Mouse (Mus musculus) heart, embryonic 12.5 days (tissue): Measurements from ENCODE around the gene Eya2. TPM values are rescaled to one million over a fixed set of nuclear protein-coding genes. Genes with fewer than 3 reads are reported as not detected.

Source experiments
- ATAC-seq: fragments of 200-750 bp; cut with Nextera tagmentation; 2 replicates; pipeline ENCODE4 v1.8.0; 2017; ENCODE audit warnings: moderate TSS enrichment, moderate library complexity; ENCODE audit not compliant: insufficient number of reproducible peaks, low FRiP score
- H3K27ac ChIP-seq: fragments of 300-500 bp; sonication (generic); 2 replicates; pipeline ENCODE4 v1.5.1; 2016; ENCODE audit warnings: mild to moderate bottlenecking, moderate library complexity; ENCODE audit not compliant: poor library complexity, severe bottlenecking
- H3K27me3 ChIP-seq: fragments of 300-500 bp; sonication (generic); replicated peaks from 2 replicates; pipeline ENCODE4 v1.6.1; 2016; ENCODE audit warnings: mild to moderate bottlenecking, moderate library complexity
- H3K36me3 ChIP-seq: fragments of 300-500 bp; sonication (generic); 2 replicates; pipeline ENCODE4 v1.6.1; 2016; ENCODE audit warnings: mild to moderate bottlenecking, moderate library complexity
- H3K4me1 ChIP-seq: fragments of 300-500 bp; sonication (generic); replicated peaks from 2 replicates; pipeline ENCODE4 v1.6.1; 2016; ENCODE audit warnings: mild to moderate bottlenecking
- H3K4me2 ChIP-seq: fragments of 300-500 bp; sonication (generic); 2 replicates; pipeline ENCODE4 v1.6.1; 2016; ENCODE audit warnings: mild to moderate bottlenecking, moderate library complexity
- H3K4me3 ChIP-seq: fragments of 300-500 bp; sonication (generic); 2 replicates; pipeline ENCODE4 v1.5.1; 2016; ENCODE audit warnings: mild to moderate bottlenecking
- H3K9ac ChIP-seq: fragments of 300-500 bp; sonication (generic); 2 replicates; pipeline ENCODE4 v1.6.1; 2016; ENCODE audit warnings: mild to moderate bottlenecking, moderate library complexity
- H3K9me3 ChIP-seq: fragments of 300-500 bp; sonication (generic); replicated peaks from 2 replicates; pipeline ENCODE4 v1.6.1; 2016; ENCODE audit warnings: mild to moderate bottlenecking, moderate library complexity
- WGBS: fragments of 180-500 bp; shearing (Covaris S2); methylation state at CpG from one replicate; pipeline ENCODE4 v1.1.7; 2016; 5-methylcytosine and 5-hydroxymethylcytosine counted together
- polyA plus RNA-seq: library from polyadenylated mRNA; unstranded; fragments of >200 nt; fragmentation: Nextera tagmentation; extraction: Ambion mirVana; gene quantifications from 2 replicates; pipeline ENCODE4 v1.2.1, GENCODE M21; 2016

The Eya2 gene
- polyA plus RNA-seq, 1 experiment from 2014 or later = 0.13 TPM

- Histone ChIP-seq H3K27ac (no peak overlapping the region), H3K4me1 (no peaks in the 10 kb centered on the region; the same call in 1 of the 2 replicates), H3K9ac (no peak overlapping the region), H3K36me3 (no peaks in the 10 kb centered on the region), H3K27me3 (peaks cover 38% of the 10 kb centered on the region), H3K4me3 (no peak overlapping the region), H3K9me3 (no peaks in the 10 kb centered on the region), H3K4me2 (no peak overlapping the region)
- ATAC-seq = no peak
- WGBS = 75% methylated on average over 18 of the region's 18 CpGs
These were observed 150.7 kb downstream of the Eya2 start for GRCm38 (mm10) chr2:165745306-165746098.

DNA sequence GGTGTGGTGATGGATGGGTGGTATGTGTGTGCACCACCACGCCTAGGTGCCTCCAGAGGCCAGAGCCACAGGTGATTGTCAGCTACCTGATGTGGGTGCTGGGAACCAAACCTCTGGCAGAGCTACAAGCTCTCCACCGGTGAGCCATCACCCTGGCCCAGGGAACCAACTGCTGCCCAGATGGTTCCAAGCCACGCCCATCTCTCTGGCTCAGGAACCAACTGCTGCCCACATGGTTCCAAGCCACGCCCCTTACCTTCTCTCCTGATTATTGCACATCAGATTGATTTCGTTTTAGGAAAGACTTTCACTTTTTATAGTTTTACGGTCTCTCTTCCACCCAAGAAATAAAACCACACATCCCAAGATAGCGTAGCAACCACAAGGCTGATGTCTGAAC lies 153.1 kb downstream of the Eya2 start:
- no peak for ATAC-seq
- Histone ChIP-seq H3K9ac (no peak overlapping the region), H3K27me3 (peaks cover 23% of the 10 kb centered on the region; the same call in 1 of the 2 replicates), H3K4me2 (no peak overlapping the region), H3K9me3 (no peaks in the 10 kb centered on the region), H3K27ac (no peak overlapping the region), H3K4me3 (no peak overlapping the region), H3K36me3 (no peaks in the 10 kb centered on the region), H3K4me1 (no peaks in the 10 kb centered on the region)
- WGBS = 44% methylated on average over 7 of the region's 7 CpGs

DNA sequence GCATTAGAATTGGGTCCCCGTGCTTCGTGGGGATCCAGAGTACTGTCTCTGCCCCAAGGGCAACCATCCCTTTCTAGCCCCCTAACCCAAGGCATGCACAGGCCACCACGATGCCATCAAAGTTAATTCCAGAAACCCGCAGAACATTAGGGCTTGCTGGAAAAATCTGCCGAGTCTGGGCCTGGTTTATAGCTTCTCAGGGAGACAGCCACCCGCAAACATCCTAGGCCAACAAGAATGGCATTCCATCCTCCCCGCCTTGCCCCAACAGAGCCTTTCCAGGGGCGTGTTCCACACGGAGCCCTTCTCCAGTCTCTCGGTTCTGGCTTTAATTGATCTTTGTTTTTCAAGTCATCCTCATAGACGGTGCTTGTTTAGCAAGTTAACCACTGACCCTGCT lies 153.6 kb downstream of the Eya2 start:
- no peak overlapping the region for H3K4me2 ChIP-seq
- no peak overlapping the region for H3K27ac ChIP-seq
- no peaks in the 10 kb centered on the region for H3K36me3 ChIP-seq
- peaks cover 23% of the 10 kb centered on the region; the same call in 1 of the 2 replicates for H3K27me3 ChIP-seq
- H3K9me3 ChIP-seq = no peaks in the 10 kb centered on the region
- no peak overlapping the region for H3K9ac ChIP-seq
- no peak overlapping the region for H3K4me3 ChIP-seq
- H3K4me1 ChIP-seq = no peaks in the 10 kb centered on the region
- WGBS = 12% methylated on average over 11 of the region's 11 CpGs
- no peak for ATAC-seq

GRCm38 (mm10) chr2:165751068-165751467 lies 156.2 kb downstream of the Eya2 start:
- H3K9me3 ChIP-seq = no peaks in the 10 kb centered on the region
- H3K36me3 ChIP-seq = no peaks in the 10 kb centered on the region
- no peak overlapping the region for H3K4me3 ChIP-seq
- ATAC-seq = no peak
- H3K27ac ChIP-seq = no peak overlapping the region
- WGBS = 25% methylated on average over 7 of the region's 7 CpGs
- H3K9ac ChIP-seq = no peak overlapping the region
- H3K4me1 ChIP-seq = no peaks in the 10 kb centered on the region
- H3K27me3 ChIP-seq = peaks cover 18% of the 10 kb centered on the region; the same call in 1 of the 2 replicates
- H3K4me2 ChIP-seq = 0 out of 2 replicates have a peak overlapping the region, but pooled peaks have one; percentile 15

GRCm38 (mm10) chr2:165752704-165753103 lies 157.9 kb downstream of the Eya2 start:
- no peak overlapping the region for H3K27ac ChIP-seq
- H3K9me3 ChIP-seq = no peaks in the 10 kb centered on the region
- WGBS = 75% methylated on average over 4 of the region's 4 CpGs
- H3K9ac ChIP-seq = no peak overlapping the region
- H3K36me3 ChIP-seq = no peaks in the 10 kb centered on the region
- no peak overlapping the region for H3K4me2 ChIP-seq
- H3K4me3 ChIP-seq = no peak overlapping the region
- H3K27me3 ChIP-seq = peaks cover 16% of the 10 kb centered on the region; the same call in 1 of the 2 replicates
- H3K4me1 ChIP-seq = no peaks in the 10 kb centered on the region
- ATAC-seq = no peak

- Histone ChIP-seq H3K27me3 (no peaks in the 10 kb centered on the region), H3K4me2 (no peak overlapping the region), H3K9ac (no peak overlapping the region), H3K4me1 (0 out of 2 replicates have a peak, but pooled peaks cover 2% of the 10 kb centered on the region), H3K9me3 (no peaks in the 10 kb centered on the region), H3K36me3 (no peaks in the 10 kb centered on the region), H3K27ac (no peak overlapping the region), H3K4me3 (no peak overlapping the region)
- WGBS = 77% methylated on average over 15 of the region's 15 CpGs
- ATAC-seq = no peak
These were observed 163.0 kb downstream of the Eya2 start for GRCm38 (mm10) chr2:165757799-165758198.

GRCm38 (mm10) chr2:165758534-165758933 lies 163.7 kb downstream of the Eya2 start:
- Histone ChIP-seq H3K4me2 (no peak overlapping the region), H3K36me3 (no peaks in the 10 kb centered on the region), H3K4me3 (no peak overlapping the region), H3K27me3 (no peaks in the 10 kb centered on the region), H3K4me1 (0 out of 2 replicates have a peak, but pooled peaks cover 2% of the 10 kb centered on the region), H3K9ac (no peak overlapping the region), H3K9me3 (no peaks in the 10 kb centered on the region), H3K27ac (no peak overlapping the region)
- no peak for ATAC-seq
- WGBS = 12% methylated on average over 5 of the region's 5 CpGs

DNA sequence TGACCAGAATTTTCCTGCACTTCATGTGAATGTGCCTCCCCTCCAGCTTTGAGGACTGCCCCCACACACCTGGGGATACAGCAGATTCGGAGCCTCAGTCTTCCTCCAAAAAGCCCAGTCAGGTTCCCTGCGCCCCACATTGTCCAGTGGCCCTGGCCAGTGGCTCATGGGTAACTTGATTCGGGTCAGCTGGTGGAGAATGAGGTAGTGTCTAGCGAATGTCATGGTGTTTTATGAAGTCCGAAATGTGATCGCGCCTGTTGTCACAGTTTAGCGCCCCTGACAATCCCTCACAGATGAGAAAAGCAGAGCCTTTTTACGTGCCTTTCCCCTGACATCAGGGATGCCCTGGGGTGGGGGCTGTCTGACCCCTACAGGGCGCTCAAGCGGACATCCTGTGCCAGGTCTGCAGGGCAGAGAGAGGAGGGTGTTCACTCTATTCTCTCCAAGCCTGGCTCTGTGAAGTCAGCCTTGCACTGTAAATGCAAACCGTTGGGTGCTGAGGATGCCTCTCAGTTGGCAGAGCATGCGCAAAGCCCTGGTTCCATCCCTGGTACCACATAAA lies 164.7 kb downstream of the Eya2 start:
- no peak overlapping the region for H3K4me2 ChIP-seq
- H3K4me3 ChIP-seq = no peak overlapping the region
- H3K36me3 ChIP-seq = no peaks in the 10 kb centered on the region
- H3K4me1 ChIP-seq = 0 out of 2 replicates have a peak, but pooled peaks cover 2% of the 10 kb centered on the region
- WGBS = 82% methylated on average over 13 of the region's 13 CpGs
- no peaks in the 10 kb centered on the region for H3K9me3 ChIP-seq
- H3K27ac ChIP-seq = no peak overlapping the region
- ATAC-seq = no peak
- no peaks in the 10 kb centered on the region for H3K27me3 ChIP-seq
- no peak overlapping the region for H3K9ac ChIP-seq

DNA sequence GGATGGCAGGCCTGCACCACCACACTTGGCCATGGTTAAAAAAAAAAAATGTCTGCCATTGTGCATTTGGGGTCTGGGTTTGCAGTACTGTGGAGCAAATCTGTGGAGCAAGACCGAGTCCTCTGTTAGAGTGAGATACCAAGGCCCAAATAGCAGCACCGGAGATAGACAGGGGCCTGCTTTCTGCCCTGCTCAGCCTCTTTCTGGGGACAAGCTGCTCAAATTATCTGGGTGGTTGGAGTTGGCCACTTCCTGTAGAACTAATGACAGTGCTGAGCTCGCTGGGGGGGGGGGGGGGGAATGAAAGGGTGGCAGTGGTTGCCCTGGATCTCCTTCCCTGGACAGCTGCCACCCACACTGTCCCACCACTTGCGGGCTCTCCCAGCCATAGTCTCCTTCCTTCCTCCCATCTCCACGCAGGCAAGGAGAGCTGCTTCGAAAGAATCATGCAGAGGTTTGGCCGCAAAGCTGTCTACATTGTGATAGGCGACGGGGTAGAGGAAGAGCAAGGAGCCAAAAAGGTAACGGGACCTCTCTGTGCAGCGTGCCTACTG lies 174.1 kb downstream of the Eya2 start:
- H3K9me3 ChIP-seq = no peaks in the 10 kb centered on the region
- WGBS = 47% methylated on average over 10 of the region's 11 CpGs
- H3K27me3 ChIP-seq = no peaks in the 10 kb centered on the region
- no peak overlapping the region for H3K4me2 ChIP-seq
- H3K27ac ChIP-seq = no peak overlapping the region
- H3K36me3 ChIP-seq = no peaks in the 10 kb centered on the region
- ATAC-seq = no peak
- H3K4me1 ChIP-seq = peaks cover 11% of the 10 kb centered on the region
- H3K4me3 ChIP-seq = no peak overlapping the region
- H3K9ac ChIP-seq = no peak overlapping the region

GRCm38 (mm10) chr2:165769375-165769948 lies 174.6 kb downstream of the Eya2 start:
- peaks cover 4% of the 10 kb centered on the region; the same call in 1 of the 2 replicates for H3K9me3 ChIP-seq
- H3K27me3 ChIP-seq = no peaks in the 10 kb centered on the region
- no peak for ATAC-seq
- H3K9ac ChIP-seq = no peak overlapping the region
- H3K27ac ChIP-seq = no peak overlapping the region
- H3K4me3 ChIP-seq = no peak overlapping the region
- peaks cover 11% of the 10 kb centered on the region for H3K4me1 ChIP-seq
- H3K36me3 ChIP-seq = no peaks in the 10 kb centered on the region
- WGBS = 57% methylated on average over 10 of the region's 10 CpGs
- H3K4me2 ChIP-seq = no peak overlapping the region

- no peak overlapping the region for H3K27ac ChIP-seq
- peaks cover 8% of the 10 kb centered on the region for H3K4me1 ChIP-seq
- peaks cover 5% of the 10 kb centered on the region; the same call in 1 of the 2 replicates for H3K9me3 ChIP-seq
- H3K36me3 ChIP-seq = peaks cover 25% of the 10 kb centered on the region
- no peak overlapping the region for H3K9ac ChIP-seq
- no peaks in the 10 kb centered on the region for H3K27me3 ChIP-seq
- peak; percentile 47 for ATAC-seq
- H3K4me3 ChIP-seq = no peak overlapping the region
- H3K4me2 ChIP-seq = no peak overlapping the region
- 30% methylated on average over 6 of the region's 6 CpGs for WGBS
These were observed 184.1 kb downstream of the Eya2 start for GRCm38 (mm10) chr2:165778927-165779326.
